Mouse (Mus musculus) embryonic fibroblast, embryonic 13.5 days (primary cell): Measurements from ENCODE around the gene Magix.

Experiments used
- CTCF ChIP-seq: IDR thresholded peaks from 2 replicates; pipeline ENCODE4 v1.5.1; 2011; ENCODE audit warnings: mild to moderate bottlenecking, control low read depth, low read length, moderate library complexity, borderline replicate concordance; ENCODE audit not compliant: insufficient read depth
- POLR2A ChIP-seq: IDR thresholded peaks from 2 replicates; pipeline ENCODE4 v1.6.1; 2011; ENCODE audit warnings: low read depth, mild to moderate bottlenecking, control low read depth, low read length, moderate library complexity

- TF ChIP-seq CTCF (no peak), POLR2A (no peak)
Measured at GRCm38 (mm10) chrX:7640785-7641184, 40.3 kb downstream of the Magix start.
